Mouse (Mus musculus) stomach, embryonic 16.5 days (tissue): Measurements from ENCODE around the gene Dgkh. TPM values are rescaled to one million over a fixed set of nuclear protein-coding genes. Genes with fewer than 3 reads are reported as not detected.
"Not testable (repeated sequence)": the region's sequence is repeated elsewhere in the genome, so short reads cannot be mapped to it uniquely, and the experiment has no call there.

Experiments used
- ATAC-seq: fragments of 200-750 bp; cut with Nextera tagmentation; 2 replicates; pipeline ENCODE4 v1.8.0; 2017; ENCODE audit warnings: moderate number of reproducible peaks, moderate TSS enrichment; ENCODE audit not compliant: insufficient read depth, low FRiP score
- H3K27ac ChIP-seq: fragments of 300-500 bp; sonication (generic); 2 replicates; pipeline ENCODE4 v1.5.1; 2014; ENCODE audit warnings: low read length
- H3K27me3 ChIP-seq: fragments of 300-500 bp; sonication (generic); 2 replicates; pipeline ENCODE4 v1.6.1; 2014; ENCODE audit warnings: low read length, control low read depth, mixed read lengths; ENCODE audit not compliant: control insufficient read depth, insufficient read depth
- H3K36me3 ChIP-seq: fragments of 300-500 bp; sonication (generic); 2 replicates; pipeline ENCODE4 v1.6.1; 2014; ENCODE audit warnings: low read length; ENCODE audit not compliant: control insufficient read depth, insufficient read depth
- H3K4me1 ChIP-seq: fragments of 300-500 bp; sonication (generic); 2 replicates; pipeline ENCODE4 v1.6.1; 2014; ENCODE audit warnings: low read length, control low read depth, mixed read lengths; ENCODE audit not compliant: control insufficient read depth, insufficient read depth
- H3K4me2 ChIP-seq: fragments of 300-500 bp; sonication (generic); 2 replicates; pipeline ENCODE4 v1.6.1; 2014; ENCODE audit warnings: low read depth, low read length, mixed read lengths
- H3K4me3 ChIP-seq: fragments of 300-500 bp; sonication (generic); replicated peaks from 2 replicates; pipeline ENCODE4 v1.5.1; 2014; ENCODE audit warnings: mild to moderate bottlenecking, low read length
- H3K9ac ChIP-seq: fragments of 300-500 bp; sonication (generic); 2 replicates; pipeline ENCODE4 v1.6.1; 2014; ENCODE audit warnings: low read length
- H3K9me3 ChIP-seq: fragments of 300-500 bp; sonication (generic); replicated peaks from 2 replicates; pipeline ENCODE4 v1.6.1; 2016; ENCODE audit warnings: low read length, control low read depth; ENCODE audit not compliant: control insufficient read depth
- WGBS: fragments of 180-500 bp; shearing (Covaris S2); extraction: QIAGEN DNeasy Blood & Tissue Kit; methylation state at CpG from one replicate; pipeline ENCODE4 v1.1.7; 2014; 5-methylcytosine and 5-hydroxymethylcytosine counted together
- polyA plus RNA-seq: library from polyadenylated mRNA; unstranded; fragments of >200 nt; fragmentation: Nextera tagmentation; extraction: Ambion mirVana; gene quantifications from 2 replicates; pipeline ENCODE4 v1.2.1, GENCODE M21; 2015

Dgkh gene
- polyA plus RNA-seq, 1 experiment from 2014 or later: 1.5 TPM

DNA sequence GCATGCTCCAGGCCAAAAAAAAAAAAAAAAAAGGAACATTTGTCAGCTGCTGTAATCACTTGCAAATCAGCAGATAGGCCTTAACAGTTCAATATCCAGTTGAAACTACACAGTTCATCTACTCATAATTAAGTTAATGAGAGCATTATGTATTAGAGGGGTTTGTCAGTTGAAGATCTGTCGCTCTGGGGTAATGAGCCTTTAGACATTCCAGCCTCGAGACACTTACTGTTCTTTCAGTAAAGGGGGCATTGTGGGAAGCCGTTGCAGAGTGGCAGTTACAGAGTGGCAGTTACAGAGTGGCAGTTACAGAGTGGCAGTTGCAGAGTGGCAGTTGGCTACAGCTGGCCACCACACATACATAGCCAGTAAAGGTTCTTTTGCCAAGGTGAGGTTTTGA lies 177.7 kb downstream of the Dgkh start:
- not testable (repeated sequence) for H3K27ac ChIP-seq, H3K9ac ChIP-seq, H3K4me1 ChIP-seq, H3K4me3 ChIP-seq, ATAC-seq, H3K27me3 ChIP-seq, H3K36me3 ChIP-seq, H3K4me2 ChIP-seq, H3K9me3 ChIP-seq
- WGBS: 84% methylated on average over 3 of the region's 3 CpGs

DNA sequence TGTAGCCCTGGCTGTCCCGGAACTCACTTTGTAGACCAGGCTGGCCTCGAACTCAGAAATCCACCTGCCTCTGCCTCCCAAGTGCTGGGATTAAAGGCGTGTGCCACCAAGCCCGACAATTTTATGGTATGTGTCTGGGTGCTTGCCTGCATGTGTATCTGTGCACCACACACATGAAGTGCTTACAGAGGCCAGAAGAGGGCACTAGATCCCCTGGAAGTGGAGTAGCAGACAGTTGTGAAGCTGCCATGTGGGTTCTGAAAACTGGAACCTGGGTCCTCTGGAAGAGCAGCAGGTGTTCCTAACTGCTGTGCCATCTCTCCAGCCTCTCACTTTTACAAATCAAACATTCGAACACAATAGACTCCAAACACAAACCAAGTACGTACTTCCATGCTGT lies 178.9 kb downstream of the Dgkh start:
- no peak overlapping the region for H3K4me2 ChIP-seq
- H3K27me3 ChIP-seq: no peaks in the 10 kb centered on the region
- no peaks in the 10 kb centered on the region for H3K4me1 ChIP-seq
- 94% methylated on average over 6 of the region's 6 CpGs for WGBS
- H3K9ac ChIP-seq: no peak overlapping the region
- ATAC-seq: no peak
- H3K27ac ChIP-seq: no peak overlapping the region
- no peaks in the 10 kb centered on the region for H3K9me3 ChIP-seq
- no peaks in the 10 kb centered on the region for H3K36me3 ChIP-seq
- no peak overlapping the region for H3K4me3 ChIP-seq

- Histone ChIP-seq H3K36me3 (no peaks in the 10 kb centered on the region), H3K27me3 (no peaks in the 10 kb centered on the region), H3K9ac (no peak overlapping the region), H3K9me3 (no peaks in the 10 kb centered on the region), H3K4me1 (no peaks in the 10 kb centered on the region), H3K27ac (no peak overlapping the region), H3K4me3 (no peak overlapping the region), H3K4me2 (no peak overlapping the region)
- WGBS: 57% methylated on average over 6 of the region's 6 CpGs
- ATAC-seq: 0 out of 2 replicates have a peak, but pooled peaks have one; percentile 53
Measured at GRCm38 (mm10) chr14:78548807-78549206, 183.8 kb downstream of the Dgkh start.

DNA sequence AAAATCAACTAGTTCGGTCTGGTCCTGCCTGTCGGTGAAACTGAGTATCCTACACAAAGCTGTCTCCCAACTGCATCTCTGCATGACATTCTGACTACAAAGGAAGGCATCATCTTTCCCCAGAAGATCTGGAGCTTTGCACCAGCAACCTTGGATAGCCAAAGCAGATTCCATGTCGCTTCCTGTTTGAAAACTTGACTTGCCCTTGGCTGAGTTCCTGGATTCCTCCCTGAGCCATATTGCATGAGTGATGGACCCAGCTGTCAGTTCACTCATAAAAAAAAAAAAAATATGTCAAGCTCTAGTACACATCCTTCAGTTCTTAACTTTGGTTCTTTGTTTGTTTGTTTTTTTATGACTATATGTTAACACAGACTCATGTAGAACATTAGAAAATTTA lies 191.3 kb downstream of the Dgkh start:
- H3K4me3 ChIP-seq: no peak overlapping the region
- no peak for ATAC-seq
- H3K9me3 ChIP-seq: no peaks in the 10 kb centered on the region
- no peaks in the 10 kb centered on the region for H3K27me3 ChIP-seq
- H3K4me2 ChIP-seq: no peak overlapping the region
- WGBS: 51% methylated on average over 3 of the region's 3 CpGs
- H3K27ac ChIP-seq: no peak overlapping the region
- H3K4me1 ChIP-seq: peaks cover 8% of the 10 kb centered on the region
- no peaks in the 10 kb centered on the region for H3K36me3 ChIP-seq
- H3K9ac ChIP-seq: no peak overlapping the region

GRCm38 (mm10) chr14:78539821-78540220 lies 192.8 kb downstream of the Dgkh start:
- Histone ChIP-seq H3K27ac (no peak overlapping the region), H3K4me2 (no peak overlapping the region), H3K9me3 (no peaks in the 10 kb centered on the region), H3K4me3 (no peak overlapping the region), H3K9ac (no peak overlapping the region), H3K4me1 (peaks cover 16% of the 10 kb centered on the region), H3K36me3 (no peaks in the 10 kb centered on the region), H3K27me3 (no peaks in the 10 kb centered on the region)
- 96% methylated on average over 1 of the region's 1 CpGs for WGBS
- ATAC-seq: no peak

DNA sequence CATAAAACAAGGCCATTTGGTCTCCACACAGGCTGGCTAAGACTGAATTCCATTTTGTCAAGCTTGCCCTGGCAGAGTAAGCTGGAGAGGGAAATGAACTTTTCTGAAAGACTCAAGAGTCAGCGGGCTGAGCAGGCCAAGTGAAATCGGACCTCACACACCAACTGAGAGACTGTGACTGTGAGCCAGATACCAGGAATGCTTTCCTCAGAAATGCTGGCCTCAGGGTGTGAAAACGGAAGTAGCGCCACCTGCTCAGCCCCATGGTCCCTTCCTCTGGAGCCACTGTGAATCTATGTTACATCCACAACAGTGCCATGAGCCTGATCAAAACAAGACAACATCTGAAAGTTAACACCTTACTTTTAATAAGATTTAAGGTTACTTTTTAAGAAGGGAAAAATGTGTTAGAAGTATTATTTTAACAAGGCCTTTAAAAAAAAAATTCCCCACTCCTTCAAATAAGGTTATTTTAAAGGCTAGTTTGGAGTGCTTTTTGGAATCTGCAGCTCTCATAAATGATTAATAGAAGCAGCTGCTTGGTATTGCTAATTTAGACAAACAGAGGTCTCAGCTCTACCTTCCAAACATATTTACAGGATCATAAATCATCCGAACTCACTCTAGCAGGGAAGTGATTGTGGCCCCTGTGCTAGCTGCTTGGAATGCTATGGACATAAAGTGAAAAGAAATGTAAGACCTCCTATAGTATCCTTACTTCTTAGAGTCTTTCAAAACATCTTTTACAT lies 193.8 kb downstream of the Dgkh start:
- H3K9ac ChIP-seq: no peak overlapping the region
- H3K36me3 ChIP-seq: no peaks in the 10 kb centered on the region
- no peaks in the 10 kb centered on the region for H3K9me3 ChIP-seq
- no peak overlapping the region for H3K4me3 ChIP-seq
- H3K4me1 ChIP-seq: peaks cover 19% of the 10 kb centered on the region
- no peak for ATAC-seq
- H3K4me2 ChIP-seq: no peak overlapping the region
- no peaks in the 10 kb centered on the region for H3K27me3 ChIP-seq
- WGBS: 36% methylated on average over 5 of the region's 5 CpGs
- peak overlapping the region; percentile 49; the same call in 1 of the 2 replicates for H3K27ac ChIP-seq

- Histone ChIP-seq H3K4me2 (peak overlapping the region; percentile 66; the same call in 1 of the 2 replicates), H3K27ac (peak overlapping the region; percentile 86), H3K36me3 (no peaks in the 10 kb centered on the region), H3K4me3 (0 out of 2 replicates have a peak overlapping the region, but pooled peaks have one; percentile 87), H3K9me3 (no peaks in the 10 kb centered on the region), H3K27me3 (no peaks in the 10 kb centered on the region), H3K9ac (peak overlapping the region; percentile 95), H3K4me1 (peaks cover 19% of the 10 kb centered on the region)
- no peak for ATAC-seq
- 40% methylated on average over 6 of the region's 6 CpGs for WGBS
Measured at GRCm38 (mm10) chr14:78537551-78537950, 195.0 kb downstream of the Dgkh start.

- no peaks in the 10 kb centered on the region for H3K27me3 ChIP-seq
- under 1% methylated on average over 79 of the region's 82 CpGs for WGBS
- H3K4me1 ChIP-seq: peaks cover 23% of the 10 kb centered on the region
Measured at GRCm38 (mm10) chr14:78536281-78537165, 196.1 kb downstream of the Dgkh start, which contains the start of gene Akap11. Gene Akap11, minus strand, starts transcription at chr14:78536808.

DNA sequence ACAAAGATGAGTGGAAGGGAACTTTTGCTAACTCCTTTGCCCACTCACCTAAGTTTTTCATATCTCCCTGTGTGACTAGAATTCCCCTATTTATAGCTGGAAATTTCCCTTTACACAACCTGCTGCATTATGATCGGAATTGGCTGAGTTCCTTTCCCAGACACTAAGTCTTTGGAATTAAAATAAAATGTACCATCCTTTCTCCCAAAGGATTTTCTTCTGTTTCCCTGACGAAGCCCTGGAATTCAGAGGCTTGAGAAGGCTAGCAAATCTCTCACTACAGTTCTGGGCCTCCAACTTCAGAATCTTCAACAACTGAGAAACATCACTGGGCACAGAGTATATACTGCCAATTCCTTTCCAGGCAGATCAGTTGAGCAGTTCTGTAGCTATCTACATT lies 197.2 kb downstream of the Dgkh start:
- Histone ChIP-seq H3K27me3 (no peaks in the 10 kb centered on the region), H3K4me3 (peak overlapping the region; percentile 87), H3K36me3 (no peaks in the 10 kb centered on the region), H3K4me2 (peak overlapping the region; percentile 66), H3K27ac (no peak overlapping the region), H3K9ac (peak overlapping the region; percentile 95), H3K4me1 (peaks cover 21% of the 10 kb centered on the region), H3K9me3 (no peaks in the 10 kb centered on the region)
- ATAC-seq: no peak
- WGBS: 39% methylated on average over 2 of the region's 2 CpGs

More at GRCm38 (mm10) chr14:78536281-78537165, 196.1 kb downstream of the Dgkh start, which contains the start of gene Akap11:
- Histone ChIP-seq H3K9ac (peak within 1 kb of the TSS; percentile 95), H3K4me3 (peak within 1 kb of the TSS; percentile 87), H3K4me2 (peak within 1 kb of the TSS; percentile 66), H3K27ac (peak within 1 kb of the TSS; percentile 86), H3K9me3 (no peaks in the 10 kb centered on the region), H3K36me3 (no peaks in the 10 kb centered on the region)
- peak; percentile 96 for ATAC-seq
